Mouse (Mus musculus) hindbrain, embryonic 14.5 days (tissue): Measurements from ENCODE around the gene Tle1. TPM values are rescaled to one million over a fixed set of nuclear protein-coding genes. Genes with fewer than 3 reads are reported as not detected.

Experiments used
- ATAC-seq: fragments of 200-750 bp; cut with Nextera tagmentation; 2 replicates; pipeline ENCODE4 v1.8.0; 2017; ENCODE audit warnings: moderate number of reproducible peaks, mild to moderate bottlenecking, moderate TSS enrichment, moderate library complexity; ENCODE audit not compliant: low FRiP score
- DNase-seq: peaks from one replicate; pipeline ENCODE4 v3.0.0-alpha.2; 2015; ENCODE audit warnings: low spot score
- H3K27ac ChIP-seq: fragments of 300-500 bp; sonication (generic); 2 replicates; pipeline ENCODE4 v1.5.1; 2014; ENCODE audit warnings: mild to moderate bottlenecking, moderate library complexity
- H3K27me3 ChIP-seq: fragments of 300-500 bp; sonication (generic); 2 replicates; pipeline ENCODE4 v1.6.1; 2014; ENCODE audit warnings: mild to moderate bottlenecking, low read length, mixed read lengths; ENCODE audit not compliant: control insufficient read depth, insufficient read depth
- H3K36me3 ChIP-seq: fragments of 300-500 bp; sonication (generic); replicated peaks from 2 replicates; pipeline ENCODE4 v1.6.1; 2014; ENCODE audit not compliant: control insufficient read depth, insufficient read depth
- H3K4me1 ChIP-seq: fragments of 300-500 bp; sonication (generic); replicated peaks from 2 replicates; pipeline ENCODE4 v1.6.1; 2014; ENCODE audit warnings: antibody characterized with exemption, low read length, mixed read lengths; ENCODE audit not compliant: control insufficient read depth, insufficient read depth
- H3K4me2 ChIP-seq: fragments of 300-500 bp; sonication (generic); replicated peaks from 2 replicates; pipeline ENCODE4 v1.6.1; 2014; ENCODE audit warnings: mild to moderate bottlenecking, moderate library complexity
- H3K4me3 ChIP-seq: fragments of 300-500 bp; sonication (generic); replicated peaks from 2 replicates; pipeline ENCODE4 v1.5.1; 2014; ENCODE audit warnings: mild to moderate bottlenecking, low read length
- H3K9ac ChIP-seq: fragments of 300-500 bp; sonication (generic); 2 replicates; pipeline ENCODE4 v1.6.1; 2014
- H3K9me3 ChIP-seq: fragments of 300-500 bp; sonication (generic); 2 replicates; pipeline ENCODE4 v1.6.1; 2016; ENCODE audit warnings: low read length; ENCODE audit not compliant: control insufficient read depth
- WGBS: fragments of 180-500 bp; shearing (Covaris S2); extraction: QIAGEN DNeasy Blood & Tissue Kit; methylation state at CpG from one replicate; pipeline ENCODE4 v1.1.7; 2014; 5-methylcytosine and 5-hydroxymethylcytosine counted together
- polyA plus RNA-seq: library from polyadenylated mRNA; unstranded; fragments of >200 nt; fragmentation: Nextera tagmentation; extraction: Ambion mirVana; gene quantifications from 2 replicates; pipeline ENCODE4 v1.2.1, GENCODE M21; 2014

The Tle1 gene
- 41.5 and 44.1 TPM in 2 replicates for polyA plus RNA-seq

- H3K4me2 ChIP-seq, result peak within 1 kb of the TSS; percentile 84
- H3K27ac ChIP-seq, result peak within 1 kb of the TSS; percentile 97
- DNase-seq (peak; percentile 99), ATAC-seq (peak; percentile 98)
- WGBS, result under 1% methylated on average over 90 of the region's 107 CpGs
- peaks cover 3% of the 10 kb centered on the region; the same call in 1 of the 2 replicates for H3K27me3 ChIP-seq
- H3K36me3 ChIP-seq, result no peaks in the 10 kb centered on the region
- H3K9me3 ChIP-seq, result no peaks in the 10 kb centered on the region
- H3K9ac ChIP-seq, result peak within 1 kb of the TSS; percentile 93
- H3K4me1 ChIP-seq, result peaks cover 27% of the 10 kb centered on the region
- peak within 1 kb of the TSS; percentile 89 for H3K4me3 ChIP-seq
Measured at GRCm38 (mm10) chr4:72200559-72201409, at the start of gene Tle1. Gene Tle1, minus strand, starts transcription at chr4:72200919.

- Histone ChIP-seq H3K9ac (no peak overlapping the region), H3K9me3 (no peaks in the 10 kb centered on the region), H3K4me3 (no peak overlapping the region), H3K4me1 (no peaks in the 10 kb centered on the region), H3K27ac (no peak overlapping the region), H3K4me2 (no peak overlapping the region), H3K36me3 (no peaks in the 10 kb centered on the region), H3K27me3 (no peaks in the 10 kb centered on the region)
- DNase-seq, result no peak
- WGBS, result 16% methylated on average over 4 of the region's 4 CpGs
- ATAC-seq, result peak; percentile 37; the same call in 1 of the 2 replicates
Measured at GRCm38 (mm10) chr4:72233584-72234219, 33.0 kb upstream of the Tle1 start.

DNA sequence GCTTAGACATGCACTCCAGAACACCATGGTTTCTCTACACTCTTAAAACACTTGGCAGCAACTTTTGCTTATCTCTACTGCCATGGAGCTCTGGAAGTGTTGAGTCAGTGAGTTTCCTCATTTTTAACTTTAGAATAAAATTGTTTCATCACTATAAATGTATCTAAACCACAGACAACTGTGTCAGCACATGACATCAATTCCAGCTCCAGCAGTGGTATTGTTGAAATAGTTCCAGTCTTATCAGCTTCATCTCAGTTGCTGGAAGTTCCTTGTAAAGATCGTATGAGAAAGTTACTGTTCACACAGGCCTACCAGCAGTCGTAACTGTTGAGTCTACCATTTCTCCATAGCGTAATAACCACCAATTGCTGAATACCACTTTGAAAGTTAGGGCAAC, 31.5 kb upstream of the Tle1 start:
- H3K27me3 ChIP-seq, result no peaks in the 10 kb centered on the region
- no peaks in the 10 kb centered on the region for H3K4me1 ChIP-seq
- H3K36me3 ChIP-seq, result no peaks in the 10 kb centered on the region
- DNase-seq (no peak), ATAC-seq (no peak)
- no peak overlapping the region for H3K4me3 ChIP-seq
- H3K9me3 ChIP-seq, result no peaks in the 10 kb centered on the region
- H3K27ac ChIP-seq, result no peak overlapping the region
- H3K4me2 ChIP-seq, result no peak overlapping the region
- WGBS, result 84% methylated on average over 3 of the region's 3 CpGs
- no peak overlapping the region for H3K9ac ChIP-seq

- Histone ChIP-seq H3K9me3 (no peaks in the 10 kb centered on the region), H3K9ac (no peak overlapping the region)
- ATAC-seq, result no peak
Measured at GRCm38 (mm10) chr4:72230832-72231231, 30.1 kb upstream of the Tle1 start.

DNA sequence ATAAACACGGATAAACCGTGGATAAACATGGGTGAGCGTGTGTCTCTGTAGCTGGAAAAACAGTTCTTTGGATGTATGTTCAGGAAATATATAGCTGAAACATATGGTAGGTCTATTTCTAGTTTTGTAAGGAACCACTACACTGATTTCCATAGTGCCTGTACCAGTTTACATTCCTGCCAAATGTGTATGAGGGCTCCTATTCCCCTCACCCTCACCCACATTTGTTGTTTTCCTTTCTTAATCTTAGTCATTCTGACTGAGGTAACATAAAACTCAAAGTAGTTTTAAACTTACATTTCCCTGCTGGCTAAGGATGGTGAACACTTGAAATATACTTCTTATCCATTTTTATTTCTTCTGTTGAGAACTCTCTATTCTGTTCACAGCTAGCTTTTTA, 20.9 kb upstream of the Tle1 start:
- no peaks in the 10 kb centered on the region for H3K4me1 ChIP-seq
- no peak overlapping the region for H3K9ac ChIP-seq
- H3K36me3 ChIP-seq, result no peaks in the 10 kb centered on the region
- no peak for ATAC-seq
- DNase-seq, result no peak
- H3K4me3 ChIP-seq, result no peak overlapping the region
- H3K27ac ChIP-seq, result no peak overlapping the region
- WGBS, result 95% methylated on average over 3 of the region's 3 CpGs
- H3K9me3 ChIP-seq, result 0 out of 2 replicates have a peak, but pooled peaks cover 7% of the 10 kb centered on the region
- no peaks in the 10 kb centered on the region for H3K27me3 ChIP-seq
- H3K4me2 ChIP-seq, result no peak overlapping the region

More at GRCm38 (mm10) chr4:72230832-72231231, 30.1 kb upstream of the Tle1 start:
- DNase-seq, result no peak
- H3K27ac ChIP-seq, result no peak overlapping the region
- H3K4me1 ChIP-seq, result no peaks in the 10 kb centered on the region
- no peaks in the 10 kb centered on the region for H3K27me3 ChIP-seq
- no peak overlapping the region for H3K4me2 ChIP-seq
- no peaks in the 10 kb centered on the region for H3K36me3 ChIP-seq
- no peak overlapping the region for H3K4me3 ChIP-seq

DNA sequence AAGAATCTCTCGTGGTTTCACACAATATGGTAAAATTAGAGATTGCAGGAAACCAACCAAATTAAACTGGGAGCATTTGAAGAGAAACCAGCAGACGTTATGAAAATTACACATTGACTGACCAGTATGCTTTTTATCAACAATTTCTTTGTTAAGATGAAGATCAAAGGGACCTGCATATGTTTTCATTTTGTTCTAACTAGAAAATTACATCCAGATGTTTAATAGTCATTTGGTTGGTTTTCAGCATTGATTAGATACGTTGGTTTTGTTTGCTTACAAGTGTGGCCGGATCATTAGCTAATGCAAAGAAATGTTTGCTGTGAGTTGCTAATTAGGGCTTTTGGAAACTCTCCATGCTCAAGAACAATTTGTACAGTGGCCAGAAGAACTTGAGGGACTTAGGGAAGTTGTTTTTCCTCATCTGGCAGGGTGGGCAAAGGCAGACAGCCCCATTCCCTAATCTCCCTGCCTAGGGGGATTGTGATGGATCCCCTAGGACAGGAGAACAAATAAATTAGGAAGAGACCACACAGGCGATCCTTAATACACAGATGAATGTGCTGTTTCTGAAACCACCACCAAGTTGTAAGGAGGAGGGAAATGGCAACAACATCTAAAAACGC, 3.8 kb upstream of the Tle1 start:
- no peak overlapping the region for H3K27ac ChIP-seq
- ATAC-seq, result no peak
- H3K4me2 ChIP-seq, result peak overlapping the region; percentile 84
- H3K36me3 ChIP-seq, result no peaks in the 10 kb centered on the region
- no peak overlapping the region for H3K9ac ChIP-seq
- DNase-seq, result no peak
- peak overlapping the region; percentile 89 for H3K4me3 ChIP-seq
- H3K9me3 ChIP-seq, result no peaks in the 10 kb centered on the region
- H3K4me1 ChIP-seq, result peaks cover 11% of the 10 kb centered on the region; the same call in 1 of the 2 replicates
- 33% methylated on average over 6 of the region's 6 CpGs for WGBS
- peaks cover 3% of the 10 kb centered on the region; the same call in 1 of the 2 replicates for H3K27me3 ChIP-seq

- Histone ChIP-seq H3K9ac (peak overlapping the region; percentile 53; the same call in 1 of the 2 replicates), H3K4me1 (peaks cover 21% of the 10 kb centered on the region), H3K4me3 (peak overlapping the region; percentile 89), H3K27me3 (peaks cover 3% of the 10 kb centered on the region; the same call in 1 of the 2 replicates), H3K9me3 (no peaks in the 10 kb centered on the region), H3K27ac (peak overlapping the region; percentile 47), H3K36me3 (no peaks in the 10 kb centered on the region), H3K4me2 (peak overlapping the region; percentile 84)
- ATAC-seq (no peak; the same call in 1 of the 2 replicates), DNase-seq (no peak)
- under 1% methylated on average over 24 of the region's 24 CpGs for WGBS
Measured at GRCm38 (mm10) chr4:72201521-72201991, 837 bp upstream of the Tle1 start.

DNA sequence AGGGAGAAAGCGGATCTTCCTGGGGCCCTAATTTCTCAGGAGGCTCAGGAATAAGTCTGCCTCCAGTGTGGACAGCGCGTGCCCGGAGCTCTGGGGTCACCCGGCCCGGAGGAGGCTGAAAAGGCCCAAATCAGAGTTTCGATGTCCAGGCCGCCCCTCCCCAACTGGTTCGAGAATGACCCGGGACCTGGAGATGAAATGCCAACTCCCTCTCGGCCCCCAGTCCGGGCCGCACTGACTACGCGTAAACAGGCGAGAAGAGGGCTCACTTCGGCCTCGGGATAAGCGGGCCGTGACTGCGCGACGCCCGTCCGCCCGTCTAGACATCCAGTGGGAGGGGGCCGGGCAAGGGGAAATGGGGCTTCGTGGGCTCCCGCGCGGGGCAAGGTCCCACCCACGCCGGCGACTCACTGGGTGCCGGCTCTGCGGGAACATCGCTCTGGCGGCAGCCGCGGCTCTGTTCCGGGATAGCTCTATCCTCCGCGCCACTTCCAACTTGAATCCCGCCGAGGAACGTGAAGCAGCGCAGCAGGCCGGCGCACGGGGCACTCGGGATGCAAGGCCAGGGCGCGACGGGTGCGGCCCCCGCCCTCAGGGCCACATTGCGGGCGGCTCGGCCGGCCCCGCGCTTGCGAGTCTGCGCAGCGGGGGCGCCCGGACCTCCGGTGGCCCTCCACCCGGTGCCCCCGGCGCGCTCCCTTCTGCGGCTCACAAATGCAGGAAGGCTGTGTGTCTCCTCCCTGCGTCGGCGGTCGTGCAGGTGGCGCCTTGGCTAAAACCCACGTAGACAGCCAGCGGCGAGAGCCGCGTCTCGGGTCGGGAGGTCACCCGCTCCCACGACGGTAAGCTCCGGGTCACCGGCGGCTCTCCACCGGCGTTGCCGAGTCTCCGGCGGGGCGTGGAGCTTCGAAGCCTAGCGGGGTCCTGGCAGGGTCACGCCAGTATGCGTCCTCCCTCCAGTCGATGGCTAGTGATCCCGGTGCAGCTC, 854 bp downstream of the Tle1 start:
- Histone ChIP-seq H3K4me1 (peaks cover 30% of the 10 kb centered on the region), H3K27me3 (no peaks in the 10 kb centered on the region), H3K4me2 (peak overlapping the region; percentile 84), H3K9me3 (no peaks in the 10 kb centered on the region), H3K27ac (peak overlapping the region; percentile 97), H3K36me3 (no peaks in the 10 kb centered on the region), H3K4me3 (peak overlapping the region; percentile 89), H3K9ac (peak overlapping the region; percentile 93)
- WGBS, result under 1% methylated on average over 76 of the region's 103 CpGs
- ATAC-seq, result no peak
- peak; percentile 59 for DNase-seq
